Mouse (Mus musculus): ENCODE data around the gene Dnttip1.

GRCm38 (mm10) chr2:164813557-164813956 is 67.8 kb downstream of the Dnttip1 start:
- no peak for TF ChIP-seq EP300 (IDR thresholded peaks at IDR 0.05; ENCODE audit: insufficient read depth, low read depth, low read length)
- TF ChIP-seq CTCF (IDR thresholded peaks at IDR 0.05): no peak
- no peak for TF ChIP-seq POLR2A (IDR thresholded peaks at IDR 0.05; ENCODE audit: insufficient read depth, low read depth, low read length)

All from heart, adult 2 months (tissue).